Mouse (Mus musculus) stomach, embryonic 16.5 days (tissue): Measurements from ENCODE around the gene Yap1. TPM values are rescaled to one million over a fixed set of nuclear protein-coding genes. Genes with fewer than 3 reads are reported as not detected.

Experiments
- ATAC-seq: fragments of 200-750 bp; cut with Nextera tagmentation; 2 replicates; pipeline ENCODE4 v1.8.0; 2017; ENCODE audit warnings: moderate number of reproducible peaks, moderate TSS enrichment; ENCODE audit not compliant: insufficient read depth, low FRiP score
- H3K27ac ChIP-seq: fragments of 300-500 bp; sonication (generic); 2 replicates; pipeline ENCODE4 v1.5.1; 2014; ENCODE audit warnings: low read length
- H3K27me3 ChIP-seq: fragments of 300-500 bp; sonication (generic); 2 replicates; pipeline ENCODE4 v1.6.1; 2014; ENCODE audit warnings: low read length, control low read depth, mixed read lengths; ENCODE audit not compliant: control insufficient read depth, insufficient read depth
- H3K36me3 ChIP-seq: fragments of 300-500 bp; sonication (generic); 2 replicates; pipeline ENCODE4 v1.6.1; 2014; ENCODE audit warnings: low read length; ENCODE audit not compliant: control insufficient read depth, insufficient read depth
- H3K4me1 ChIP-seq: fragments of 300-500 bp; sonication (generic); 2 replicates; pipeline ENCODE4 v1.6.1; 2014; ENCODE audit warnings: low read length, control low read depth, mixed read lengths; ENCODE audit not compliant: control insufficient read depth, insufficient read depth
- H3K4me2 ChIP-seq: fragments of 300-500 bp; sonication (generic); 2 replicates; pipeline ENCODE4 v1.6.1; 2014; ENCODE audit warnings: low read depth, low read length, mixed read lengths
- H3K4me3 ChIP-seq: fragments of 300-500 bp; sonication (generic); replicated peaks from 2 replicates; pipeline ENCODE4 v1.5.1; 2014; ENCODE audit warnings: mild to moderate bottlenecking, low read length
- H3K9ac ChIP-seq: fragments of 300-500 bp; sonication (generic); 2 replicates; pipeline ENCODE4 v1.6.1; 2014; ENCODE audit warnings: low read length
- H3K9me3 ChIP-seq: fragments of 300-500 bp; sonication (generic); replicated peaks from 2 replicates; pipeline ENCODE4 v1.6.1; 2016; ENCODE audit warnings: low read length, control low read depth; ENCODE audit not compliant: control insufficient read depth
- WGBS: fragments of 180-500 bp; shearing (Covaris S2); extraction: QIAGEN DNeasy Blood & Tissue Kit; methylation state at CpG from one replicate; pipeline ENCODE4 v1.1.7; 2014; 5-methylcytosine and 5-hydroxymethylcytosine counted together
- polyA plus RNA-seq: library from polyadenylated mRNA; unstranded; fragments of >200 nt; fragmentation: Nextera tagmentation; extraction: Ambion mirVana; gene quantifications from 2 replicates; pipeline ENCODE4 v1.2.1, GENCODE M21; 2015

Yap1 gene
- polyA plus RNA-seq, 1 experiment from 2014 or later = 23.8 TPM

DNA sequence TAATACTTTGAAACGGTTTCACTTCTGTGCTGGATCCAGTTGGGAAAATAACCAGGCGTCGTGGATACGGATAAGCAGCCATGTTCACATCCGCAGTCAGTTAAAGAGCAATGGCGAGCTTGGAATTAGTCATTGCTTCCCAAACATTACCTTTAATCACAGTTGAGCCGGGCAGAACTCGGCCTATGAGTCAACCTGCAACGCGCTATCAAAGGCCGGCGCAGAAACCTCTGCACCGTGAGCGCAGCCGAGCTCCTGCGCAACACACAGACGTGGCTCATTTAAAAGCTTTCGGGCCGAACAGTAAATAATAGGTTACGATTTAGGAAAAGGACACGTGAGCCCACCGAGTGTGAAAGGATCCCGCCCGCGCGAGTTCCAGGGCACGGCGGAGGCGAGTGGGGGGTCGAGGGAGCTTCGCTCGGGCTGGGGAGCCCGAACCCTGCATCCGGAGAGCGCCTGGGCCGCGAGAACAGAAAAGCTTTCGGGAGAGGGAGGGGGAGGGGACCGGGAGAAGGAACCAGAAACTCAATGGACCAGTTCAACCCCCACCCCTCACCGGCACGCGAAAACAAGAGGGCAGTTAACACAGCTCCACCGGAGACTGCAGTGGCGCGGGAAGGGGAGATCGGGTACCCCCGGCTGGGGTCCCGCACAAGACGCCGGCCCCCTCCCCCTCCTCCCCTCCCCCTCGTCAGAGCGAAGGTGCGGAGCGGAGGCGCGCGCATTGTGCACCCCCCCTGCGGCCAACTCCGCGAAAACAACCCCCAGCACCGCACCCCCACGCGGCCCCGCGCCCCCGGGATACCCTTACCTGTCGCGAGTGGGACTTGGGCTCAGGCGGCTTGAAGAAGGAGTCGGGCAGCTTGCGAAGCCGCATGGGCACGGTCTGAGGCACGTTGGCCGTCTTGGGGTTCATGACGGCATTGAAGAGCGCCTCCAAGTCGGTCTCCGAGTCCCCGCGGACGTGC lies 810 bp downstream of the Yap1 start:
- Histone ChIP-seq H3K4me3 (peak overlapping the region; percentile 84), H3K9ac (peak overlapping the region; percentile 98), H3K27me3 (no peaks in the 10 kb centered on the region), H3K9me3 (no peaks in the 10 kb centered on the region), H3K27ac (peak overlapping the region; percentile 97), H3K4me1 (peaks cover 9% of the 10 kb centered on the region), H3K4me2 (peak overlapping the region; percentile 71), H3K36me3 (no peaks in the 10 kb centered on the region)
- peak; percentile 69 for ATAC-seq
- under 1% methylated on average over 82 of the region's 82 CpGs for WGBS

- Histone ChIP-seq H3K4me2 (peak overlapping the region; percentile 71), H3K27ac (peak overlapping the region; percentile 97), H3K9me3 (no peaks in the 10 kb centered on the region), H3K9ac (peak overlapping the region; percentile 98), H3K27me3 (no peaks in the 10 kb centered on the region), H3K4me3 (peak overlapping the region; percentile 84), H3K36me3 (no peaks in the 10 kb centered on the region), H3K4me1 (peaks cover 9% of the 10 kb centered on the region)
- WGBS = 1% methylated on average over 12 of the region's 12 CpGs
- no peak for ATAC-seq
These were observed 1.6 kb downstream of the Yap1 start for GRCm38 (mm10) chr9:8002806-8003205.

GRCm38 (mm10) chr9:8001352-8001751 lies 3.0 kb downstream of the Yap1 start:
- no peak overlapping the region for H3K27ac ChIP-seq
- H3K4me1 ChIP-seq = peaks cover 9% of the 10 kb centered on the region
- no peak for ATAC-seq
- WGBS = 55% methylated on average over 7 of the region's 7 CpGs
- peak overlapping the region; percentile 33; the same call in 1 of the 2 replicates for H3K4me2 ChIP-seq
- no peaks in the 10 kb centered on the region for H3K27me3 ChIP-seq
- no peaks in the 10 kb centered on the region for H3K36me3 ChIP-seq
- H3K4me3 ChIP-seq = peak overlapping the region; percentile 11; the same call in 1 of the 2 replicates
- H3K9me3 ChIP-seq = no peaks in the 10 kb centered on the region
- no peak overlapping the region for H3K9ac ChIP-seq

GRCm38 (mm10) chr9:7994275-7994674 lies 10.1 kb downstream of the Yap1 start:
- H3K27ac ChIP-seq = no peak overlapping the region
- H3K9me3 ChIP-seq = no peaks in the 10 kb centered on the region
- no peak overlapping the region for H3K4me2 ChIP-seq
- no peaks in the 10 kb centered on the region for H3K27me3 ChIP-seq
- no peak overlapping the region for H3K4me3 ChIP-seq
- WGBS = 75% methylated on average over 5 of the region's 5 CpGs
- H3K36me3 ChIP-seq = no peaks in the 10 kb centered on the region
- no peaks in the 10 kb centered on the region for H3K4me1 ChIP-seq
- no peak overlapping the region for H3K9ac ChIP-seq
- ATAC-seq = no peak

- Histone ChIP-seq H3K4me1 (no peaks in the 10 kb centered on the region), H3K36me3 (0 out of 2 replicates have a peak, but pooled peaks cover 5% of the 10 kb centered on the region), H3K4me2 (no peak overlapping the region), H3K9ac (no peak overlapping the region), H3K4me3 (no peak overlapping the region), H3K9me3 (no peaks in the 10 kb centered on the region), H3K27me3 (no peaks in the 10 kb centered on the region), H3K27ac (no peak overlapping the region)
- WGBS = 59% methylated on average over 3 of the region's 3 CpGs
- no peak for ATAC-seq
These were observed 11.7 kb downstream of the Yap1 start for GRCm38 (mm10) chr9:7992651-7993050.

DNA sequence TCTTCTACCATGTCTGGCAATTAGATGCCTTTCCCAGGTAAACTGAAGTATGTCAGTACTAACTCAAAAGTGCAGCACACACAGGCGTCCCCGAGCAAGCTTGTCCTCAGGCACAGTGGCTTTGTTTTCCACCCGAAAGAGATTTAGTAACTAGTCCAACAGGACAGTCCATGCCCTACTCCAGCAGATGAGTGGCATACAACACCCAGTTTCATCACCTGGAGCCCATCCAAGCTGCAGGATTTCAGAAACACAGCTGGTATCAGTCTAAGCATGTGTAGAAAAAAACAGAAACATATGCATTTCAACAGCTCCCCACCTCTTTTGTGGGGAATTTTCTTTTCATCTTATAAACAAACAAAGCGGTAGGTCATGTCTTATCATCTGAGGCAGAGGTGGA lies 13.5 kb downstream of the Yap1 start:
- Histone ChIP-seq H3K27me3 (no peaks in the 10 kb centered on the region), H3K9me3 (no peaks in the 10 kb centered on the region), H3K4me2 (no peak overlapping the region), H3K36me3 (peaks cover 8% of the 10 kb centered on the region; the same call in 1 of the 2 replicates), H3K9ac (no peak overlapping the region), H3K4me1 (no peaks in the 10 kb centered on the region), H3K27ac (no peak overlapping the region), H3K4me3 (no peak overlapping the region)
- WGBS = 74% methylated on average over 4 of the region's 4 CpGs
- no peak for ATAC-seq

DNA sequence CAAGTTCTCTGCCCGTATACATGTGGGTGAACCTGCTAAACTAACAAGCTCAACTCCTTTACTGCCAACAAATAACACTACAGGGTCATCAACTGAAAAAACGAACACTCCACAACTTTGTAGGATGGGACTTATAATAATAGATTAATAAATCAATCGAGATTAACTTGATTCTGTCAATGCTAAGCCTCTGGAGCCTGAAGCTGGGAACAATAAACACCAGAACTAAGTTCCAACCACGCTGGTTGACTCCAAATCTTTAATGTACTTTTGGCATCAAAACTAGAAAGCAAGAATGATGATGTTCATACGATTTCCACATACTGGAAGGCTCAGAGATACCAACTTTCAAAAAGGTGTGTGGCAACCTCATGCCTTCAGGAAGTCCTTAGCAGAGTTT lies 17.3 kb downstream of the Yap1 start:
- WGBS = 72% methylated on average over 5 of the region's 5 CpGs

GRCm38 (mm10) chr9:7984287-7984686 lies 20.1 kb downstream of the Yap1 start:
- Histone ChIP-seq H3K36me3 (peaks cover 8% of the 10 kb centered on the region; the same call in 1 of the 2 replicates), H3K9ac (no peak overlapping the region), H3K4me2 (no peak overlapping the region), H3K9me3 (no peaks in the 10 kb centered on the region), H3K4me3 (no peak overlapping the region), H3K27me3 (no peaks in the 10 kb centered on the region), H3K27ac (0 out of 2 replicates have a peak overlapping the region, but pooled peaks have one; percentile 1), H3K4me1 (peaks cover 12% of the 10 kb centered on the region)
- 49% methylated on average over 4 of the region's 4 CpGs for WGBS
- no peak for ATAC-seq

More for the DNA sequence above, 17.3 kb downstream of the Yap1 start:
- no peak overlapping the region for H3K4me2 ChIP-seq
- no peak for ATAC-seq
- no peak overlapping the region for H3K9ac ChIP-seq
- H3K4me1 ChIP-seq = peaks cover 8% of the 10 kb centered on the region
- H3K27ac ChIP-seq = no peak overlapping the region
- H3K4me3 ChIP-seq = no peak overlapping the region
- peaks cover 8% of the 10 kb centered on the region; the same call in 1 of the 2 replicates for H3K36me3 ChIP-seq
- H3K9me3 ChIP-seq = no peaks in the 10 kb centered on the region
- no peaks in the 10 kb centered on the region for H3K27me3 ChIP-seq

DNA sequence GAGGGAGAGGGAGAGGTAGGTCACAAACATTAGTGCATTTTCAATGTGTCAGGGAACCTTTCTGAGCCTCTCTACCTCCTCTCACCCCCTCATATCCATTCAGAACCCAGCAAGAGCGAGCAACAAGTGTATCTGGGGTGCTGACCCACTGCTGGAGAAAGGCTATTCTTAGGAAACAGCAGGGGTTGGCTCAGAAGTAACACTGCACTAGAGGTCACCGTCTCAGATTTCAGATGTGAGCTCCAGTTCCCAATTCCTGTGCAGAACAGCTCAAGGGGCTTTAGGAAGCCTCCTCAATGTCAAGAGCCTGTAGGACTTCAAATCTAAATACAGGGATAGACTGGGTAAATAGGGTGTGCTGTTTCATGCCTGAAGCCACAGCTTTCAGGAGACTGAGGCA lies 20.7 kb downstream of the Yap1 start:
- H3K4me3 ChIP-seq = no peak overlapping the region
- H3K4me2 ChIP-seq = no peak overlapping the region
- peaks cover 12% of the 10 kb centered on the region for H3K4me1 ChIP-seq
- H3K27ac ChIP-seq = peak overlapping the region; percentile 42
- 45% methylated on average over 2 of the region's 2 CpGs for WGBS
- H3K27me3 ChIP-seq = no peaks in the 10 kb centered on the region
- peaks cover 8% of the 10 kb centered on the region; the same call in 1 of the 2 replicates for H3K36me3 ChIP-seq
- H3K9me3 ChIP-seq = no peaks in the 10 kb centered on the region
- no peak overlapping the region for H3K9ac ChIP-seq
- ATAC-seq = no peak
